Mouse (Mus musculus): ENCODE results near the gene Ankar. TPM values are rescaled to one million over a fixed set of nuclear protein-coding genes. Genes with fewer than 3 reads are reported as not detected.

Ankar gene
- not detected in 2 replicates for polyA plus RNA-seq (2015; fragmentation: Nextera tagmentation; extraction: Ambion mirVana)

GRCm38 (mm10) chr1:72700479-72700878 is at the start of gene Ankar:
TSS of gene Ankar (minus strand) at chr1:72700579.
- Histone ChIP-seq H3K9ac (ENCODE audit: low read length) (no peak within 1 kb of the TSS), H3K27me3 (ENCODE audit: control insufficient read depth, insufficient read depth, low read depth, low read length) (no peaks in the 10 kb centered on the region), H3K27ac (ENCODE audit: low read length) (no peak within 1 kb of the TSS), H3K4me3 (ENCODE audit: low read length) (no peak within 1 kb of the TSS), H3K9me3 (ENCODE audit: control insufficient read depth, low read length) (no peaks in the 10 kb centered on the region), H3K4me2 (ENCODE audit: low read depth, low read length) (no peak within 1 kb of the TSS), H3K36me3 (ENCODE audit: control insufficient read depth, insufficient read depth, low read length) (no peaks in the 10 kb centered on the region), H3K4me1 (replicated peaks; ENCODE audit: control insufficient read depth, insufficient read depth, low read length) (no peaks in the 10 kb centered on the region)
- no peak for ATAC-seq (ENCODE audit: low read depth)
- 79% methylated on average over 11 of the region's 11 CpGs for WGBS

GRCm38 (mm10) chr1:72746382-72746781 is 46.0 kb upstream of the Ankar start:
- Histone ChIP-seq H3K4me3 (ENCODE audit: low read length) (no peak overlapping the region), H3K27ac (ENCODE audit: low read length) (no peak overlapping the region), H3K9ac (ENCODE audit: low read length) (no peak overlapping the region), H3K4me1 (replicated peaks; ENCODE audit: control insufficient read depth, insufficient read depth, low read length) (peaks cover 5% of the 10 kb centered on the region; the same call in 1 of the 2 replicates), H3K9me3 (ENCODE audit: control insufficient read depth, low read length) (no peaks in the 10 kb centered on the region), H3K4me2 (ENCODE audit: low read depth, low read length) (no peak overlapping the region), H3K27me3 (ENCODE audit: control insufficient read depth, insufficient read depth, low read depth, low read length) (no peaks in the 10 kb centered on the region), H3K36me3 (ENCODE audit: control insufficient read depth, insufficient read depth, low read length) (no peaks in the 10 kb centered on the region)
- 79% methylated on average over 7 of the region's 7 CpGs for WGBS
- no peak for ATAC-seq (ENCODE audit: low read depth)

- H3K36me3 ChIP-seq (ENCODE audit: control insufficient read depth, insufficient read depth, low read length) = no peaks in the 10 kb centered on the region
- H3K9me3 ChIP-seq (ENCODE audit: control insufficient read depth, low read length) = no peaks in the 10 kb centered on the region
- H3K4me1 ChIP-seq (replicated peaks; ENCODE audit: control insufficient read depth, insufficient read depth, low read length) = no peaks in the 10 kb centered on the region
- H3K27ac ChIP-seq (ENCODE audit: low read length) = no peak overlapping the region
- H3K4me2 ChIP-seq (ENCODE audit: low read depth, low read length) = no peak overlapping the region
- H3K27me3 ChIP-seq (ENCODE audit: control insufficient read depth, insufficient read depth, low read depth, low read length) = no peaks in the 10 kb centered on the region
- WGBS = 52% methylated on average over 8 of the region's 8 CpGs
- no peak overlapping the region for H3K4me3 ChIP-seq (ENCODE audit: low read length)
- no peak for ATAC-seq (ENCODE audit: low read depth)
- no peak overlapping the region for H3K9ac ChIP-seq (ENCODE audit: low read length)
Observed at GRCm38 (mm10) chr1:72744816-72745506, 44.6 kb upstream of the Ankar start.

GRCm38 (mm10) chr1:72741406-72741805 is 41.0 kb upstream of the Ankar start:
- WGBS = 58% methylated on average over 5 of the region's 5 CpGs
- Histone ChIP-seq H3K4me3 (ENCODE audit: low read length) (no peak overlapping the region), H3K27ac (ENCODE audit: low read length) (no peak overlapping the region), H3K4me2 (ENCODE audit: low read depth, low read length) (no peak overlapping the region), H3K9me3 (ENCODE audit: control insufficient read depth, low read length) (no peaks in the 10 kb centered on the region), H3K4me1 (replicated peaks; ENCODE audit: control insufficient read depth, insufficient read depth, low read length) (peaks cover 9% of the 10 kb centered on the region; the same call in 1 of the 2 replicates), H3K27me3 (ENCODE audit: control insufficient read depth, insufficient read depth, low read depth, low read length) (no peaks in the 10 kb centered on the region), H3K9ac (ENCODE audit: low read length) (no peak overlapping the region), H3K36me3 (ENCODE audit: control insufficient read depth, insufficient read depth, low read length) (no peaks in the 10 kb centered on the region)
- ATAC-seq (ENCODE audit: low read depth) = no peak; the same call in 1 of the 2 replicates

- no peak overlapping the region for H3K9ac ChIP-seq (ENCODE audit: low read length)
- no peaks in the 10 kb centered on the region for H3K9me3 ChIP-seq (ENCODE audit: control insufficient read depth, low read length)
- H3K27me3 ChIP-seq (ENCODE audit: control insufficient read depth, insufficient read depth, low read depth, low read length) = no peaks in the 10 kb centered on the region
- no peak overlapping the region for H3K27ac ChIP-seq (ENCODE audit: low read length)
- no peak overlapping the region for H3K4me3 ChIP-seq (ENCODE audit: low read length)
- peaks cover 9% of the 10 kb centered on the region; the same call in 1 of the 2 replicates for H3K4me1 ChIP-seq (replicated peaks; ENCODE audit: control insufficient read depth, insufficient read depth, low read length)
- WGBS = 58% methylated on average over 10 of the region's 10 CpGs
- ATAC-seq (ENCODE audit: low read depth) = 0 out of 2 replicates have a peak, but pooled peaks have one; percentile 32
- no peaks in the 10 kb centered on the region for H3K36me3 ChIP-seq (ENCODE audit: control insufficient read depth, insufficient read depth, low read length)
- H3K4me2 ChIP-seq (ENCODE audit: low read depth, low read length) = no peak overlapping the region
Observed at GRCm38 (mm10) chr1:72739681-72740063, 39.3 kb upstream of the Ankar start.

- 0 out of 2 replicates have a peak, but pooled peaks have one; percentile 20 for ATAC-seq (ENCODE audit: low read depth)
- Histone ChIP-seq H3K4me1 (replicated peaks; ENCODE audit: control insufficient read depth, insufficient read depth, low read length) (peaks cover 9% of the 10 kb centered on the region; the same call in 1 of the 2 replicates), H3K36me3 (ENCODE audit: control insufficient read depth, insufficient read depth, low read length) (no peaks in the 10 kb centered on the region), H3K4me2 (ENCODE audit: low read depth, low read length) (no peak overlapping the region), H3K9me3 (ENCODE audit: control insufficient read depth, low read length) (no peaks in the 10 kb centered on the region), H3K9ac (ENCODE audit: low read length) (no peak overlapping the region), H3K4me3 (ENCODE audit: low read length) (no peak overlapping the region), H3K27ac (ENCODE audit: low read length) (no peak overlapping the region), H3K27me3 (ENCODE audit: control insufficient read depth, insufficient read depth, low read depth, low read length) (no peaks in the 10 kb centered on the region)
- WGBS = 72% methylated on average over 15 of the region's 15 CpGs
Observed at GRCm38 (mm10) chr1:72738946-72739680, 38.7 kb upstream of the Ankar start.

GRCm38 (mm10) chr1:72736397-72737125 is 36.2 kb upstream of the Ankar start:
- Histone ChIP-seq H3K4me3 (ENCODE audit: low read length) (no peak overlapping the region), H3K9me3 (ENCODE audit: control insufficient read depth, low read length) (no peaks in the 10 kb centered on the region), H3K36me3 (ENCODE audit: control insufficient read depth, insufficient read depth, low read length) (no peaks in the 10 kb centered on the region), H3K4me1 (replicated peaks; ENCODE audit: control insufficient read depth, insufficient read depth, low read length) (peaks cover 9% of the 10 kb centered on the region; the same call in 1 of the 2 replicates), H3K4me2 (ENCODE audit: low read depth, low read length) (no peak overlapping the region), H3K27ac (ENCODE audit: low read length) (no peak overlapping the region), H3K27me3 (ENCODE audit: control insufficient read depth, insufficient read depth, low read depth, low read length) (no peaks in the 10 kb centered on the region), H3K9ac (ENCODE audit: low read length) (no peak overlapping the region)
- ATAC-seq (ENCODE audit: low read depth) = peak; percentile 60
- WGBS = 32% methylated on average over 13 of the region's 13 CpGs

- Histone ChIP-seq H3K27me3 (ENCODE audit: control insufficient read depth, insufficient read depth, low read depth, low read length) (no peaks in the 10 kb centered on the region), H3K9me3 (ENCODE audit: control insufficient read depth, low read length) (no peaks in the 10 kb centered on the region), H3K36me3 (ENCODE audit: control insufficient read depth, insufficient read depth, low read length) (no peaks in the 10 kb centered on the region), H3K4me1 (replicated peaks; ENCODE audit: control insufficient read depth, insufficient read depth, low read length) (peaks cover 4% of the 10 kb centered on the region; the same call in 1 of the 2 replicates), H3K9ac (ENCODE audit: low read length) (no peak overlapping the region), H3K4me3 (ENCODE audit: low read length) (no peak overlapping the region), H3K27ac (ENCODE audit: low read length) (no peak overlapping the region), H3K4me2 (ENCODE audit: low read depth, low read length) (no peak overlapping the region)
- WGBS = 87% methylated on average over 9 of the region's 9 CpGs
- ATAC-seq (ENCODE audit: low read depth) = no peak
Observed at GRCm38 (mm10) chr1:72733191-72733691, 32.9 kb upstream of the Ankar start.

GRCm38 (mm10) chr1:72730126-72730525 is 29.7 kb upstream of the Ankar start:
- Histone ChIP-seq H3K9me3 (ENCODE audit: control insufficient read depth, low read length) (no peaks in the 10 kb centered on the region), H3K4me2 (ENCODE audit: low read depth, low read length) (no peak overlapping the region), H3K27ac (ENCODE audit: low read length) (no peak overlapping the region), H3K4me3 (ENCODE audit: low read length) (no peak overlapping the region), H3K9ac (ENCODE audit: low read length) (no peak overlapping the region), H3K36me3 (ENCODE audit: control insufficient read depth, insufficient read depth, low read length) (no peaks in the 10 kb centered on the region), H3K4me1 (replicated peaks; ENCODE audit: control insufficient read depth, insufficient read depth, low read length) (no peaks in the 10 kb centered on the region), H3K27me3 (ENCODE audit: control insufficient read depth, insufficient read depth, low read depth, low read length) (no peaks in the 10 kb centered on the region)
- WGBS = 62% methylated on average over 10 of the region's 10 CpGs
- ATAC-seq (ENCODE audit: low read depth) = no peak

All from lung, embryonic 16.5 days (tissue).